Mouse (Mus musculus): ENCODE measurements around the gene Fbxl13.

The Fbxl13 gene

DNA sequence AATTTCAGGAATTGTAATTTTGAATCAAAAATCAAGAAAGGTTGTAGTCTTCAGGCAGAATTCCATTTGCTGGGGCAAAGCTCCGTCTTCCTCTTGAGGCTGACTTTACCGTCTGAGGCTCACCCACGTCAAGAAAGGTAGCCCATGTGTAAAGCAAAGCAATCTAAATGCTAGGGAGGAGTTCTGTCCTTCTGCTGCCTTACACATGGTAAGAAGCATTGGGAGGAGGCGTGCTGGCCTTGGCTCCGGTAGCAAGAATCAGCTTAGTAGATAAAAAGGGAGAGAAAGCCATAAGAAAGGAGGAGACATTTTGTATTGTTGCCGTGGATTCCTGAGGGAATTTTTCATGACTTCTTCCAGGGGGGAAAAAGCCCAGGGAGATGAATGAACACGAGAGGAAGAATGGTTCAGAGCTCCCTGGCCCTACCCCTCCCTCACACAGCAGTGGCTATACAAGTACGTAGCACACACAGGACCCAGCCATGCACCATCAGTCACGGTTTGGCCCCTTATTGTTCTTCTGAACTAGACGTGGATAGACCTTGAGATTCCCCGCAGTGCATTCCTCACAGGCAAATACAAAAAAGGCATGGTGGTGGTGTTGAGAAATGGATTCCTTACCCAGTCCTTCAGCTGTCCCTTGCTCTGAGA is 118.5 kb downstream of the Fbxl13 start:
- no peak for DNase-seq (ENCODE audit: low read depth, low spot score)

DNA sequence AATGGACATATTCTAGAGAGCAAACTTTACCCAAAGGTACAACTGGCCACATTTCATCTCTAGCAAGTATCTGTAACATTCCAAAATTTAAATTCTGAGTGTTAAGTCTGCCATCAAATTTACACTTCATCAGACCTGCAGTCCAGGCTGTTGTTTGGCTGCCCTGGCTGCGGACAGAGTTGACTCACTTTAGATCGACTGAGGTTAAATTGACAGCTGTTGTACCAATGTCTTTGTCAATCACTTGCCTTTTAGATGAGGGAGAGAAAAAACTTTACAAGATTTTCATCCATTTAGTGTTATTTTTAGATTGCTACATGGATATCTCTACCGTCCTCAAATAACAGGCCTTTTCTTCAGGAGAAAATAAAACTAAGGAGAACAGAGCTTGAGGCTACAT is 126.3 kb downstream of the Fbxl13 start:
- no peak for DNase-seq (ENCODE audit: low read depth, low spot score)

DNA sequence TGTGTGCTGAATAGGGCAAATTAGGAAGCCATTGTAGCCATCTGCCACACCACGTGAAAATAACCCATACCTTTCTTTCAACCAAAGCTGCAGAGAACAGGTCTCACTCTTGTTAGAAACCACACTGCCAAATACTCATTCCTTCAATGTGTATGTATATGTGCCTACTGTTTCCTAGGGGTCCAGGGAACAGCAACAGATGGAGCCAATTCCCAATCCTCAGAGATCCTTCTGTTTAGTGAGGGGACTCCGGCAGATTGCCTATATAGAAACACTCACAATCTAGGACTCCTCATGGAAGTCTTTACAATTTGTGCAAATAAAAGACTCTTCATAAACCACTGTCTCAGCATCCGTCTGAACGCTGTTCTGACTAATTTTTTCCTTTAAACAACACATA is 127.2 kb downstream of the Fbxl13 start:
- no peak for DNase-seq (ENCODE audit: low read depth, low spot score)

DNA sequence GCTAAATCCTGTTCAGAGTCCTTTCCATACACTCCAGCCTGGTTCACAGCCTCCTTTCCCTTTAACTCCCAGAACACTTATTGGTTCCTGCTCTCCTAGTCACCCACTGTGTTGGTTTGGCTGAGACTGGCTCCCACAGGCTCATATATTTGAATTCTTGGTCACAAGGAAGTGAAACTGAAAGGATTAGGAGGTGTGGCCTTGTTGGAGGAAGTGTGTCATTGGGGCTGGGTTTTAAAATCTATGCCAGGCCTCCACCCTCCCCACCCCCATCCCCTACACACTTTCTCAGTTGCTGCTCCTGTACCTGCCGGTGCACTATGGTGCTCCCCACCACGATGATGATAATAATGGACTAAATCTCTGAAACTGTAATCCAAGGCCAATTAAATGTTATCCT is 127.9 kb downstream of the Fbxl13 start:
- no peak for DNase-seq (ENCODE audit: low read depth, low spot score)

DNA sequence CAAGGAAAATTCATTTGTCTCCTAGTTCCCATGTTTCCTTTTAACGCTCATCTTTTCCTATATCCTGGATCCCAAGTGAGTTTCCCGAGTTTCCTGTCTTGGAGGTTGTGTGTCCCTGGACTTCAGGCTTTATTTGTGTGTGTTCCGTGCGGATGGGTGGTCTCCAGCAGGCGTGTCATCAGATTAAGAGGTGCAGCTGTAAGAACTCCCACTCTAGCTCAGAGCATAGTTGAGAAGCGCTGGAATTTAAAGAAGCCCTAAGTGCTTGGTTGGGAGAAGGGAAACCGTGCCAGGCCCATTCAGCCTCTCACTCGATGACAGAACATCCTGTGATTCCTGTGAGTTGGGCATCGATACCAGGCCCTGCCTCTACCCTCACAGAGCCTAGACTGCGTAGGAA is 132.1 kb downstream of the Fbxl13 start:
- DNase-seq (ENCODE audit: low read depth, low spot score): no peak

DNA sequence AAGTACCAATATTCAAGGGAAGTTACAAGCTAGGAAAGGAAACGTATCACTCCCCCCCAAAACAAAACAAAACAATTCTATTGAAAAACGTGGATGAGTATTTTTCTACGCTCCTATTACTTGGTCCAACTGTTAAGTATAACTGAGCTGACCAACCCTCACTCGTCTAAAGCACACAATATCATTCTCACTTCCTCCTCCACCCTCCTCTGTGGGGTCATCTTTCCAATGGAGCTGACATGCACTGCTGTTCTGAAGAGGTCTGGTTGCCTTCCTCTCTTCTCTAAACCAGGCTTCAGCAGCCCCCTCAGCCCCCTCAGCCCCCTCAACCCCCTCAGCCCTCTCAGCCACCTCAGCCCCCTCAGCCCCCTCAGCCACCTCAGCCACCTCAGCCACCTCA is 135.6 kb downstream of the Fbxl13 start:
- no peak for DNase-seq (ENCODE audit: low read depth, low spot score)

DNA sequence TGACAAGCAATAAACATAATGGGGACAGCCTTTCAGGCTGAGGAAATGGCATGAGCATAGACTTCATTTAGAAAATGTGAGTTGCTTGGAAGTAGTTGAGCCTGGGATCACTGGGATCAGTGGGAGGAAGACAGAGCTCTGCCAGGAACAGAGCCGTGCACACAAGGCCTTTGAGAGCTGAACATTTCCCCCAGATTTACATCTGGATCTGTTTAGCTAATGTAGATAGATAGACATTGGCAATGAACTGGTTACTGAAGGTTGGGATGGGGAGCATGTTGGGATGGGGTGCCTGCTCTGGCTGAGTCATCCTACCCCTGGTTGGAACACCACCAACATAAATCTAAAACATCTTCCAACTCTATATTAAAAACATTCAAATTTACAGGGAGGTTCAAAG is 138.5 kb downstream of the Fbxl13 start:
- no peak for DNase-seq (ENCODE audit: low read depth, low spot score)

DNA sequence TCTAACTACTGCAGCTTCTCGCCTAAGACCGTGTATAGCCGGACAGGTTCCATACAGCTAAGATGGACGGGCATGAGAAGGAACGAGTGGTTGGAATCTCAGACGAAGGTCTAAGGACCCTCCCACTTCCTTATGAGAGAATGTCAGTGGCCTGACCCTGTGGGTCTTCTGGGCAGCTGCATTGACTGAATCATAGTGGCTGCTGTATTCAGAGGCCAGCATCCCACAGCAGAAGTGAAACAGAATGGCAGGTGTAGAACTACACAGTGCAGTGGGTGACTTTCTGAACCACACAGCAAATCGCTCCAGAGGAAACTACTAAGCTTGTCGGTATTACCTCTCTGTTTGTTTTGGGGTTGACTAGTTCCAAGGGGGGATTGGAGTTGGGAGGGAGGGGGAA is 140.3 kb downstream of the Fbxl13 start:
- no peak for DNase-seq (ENCODE audit: low read depth, low spot score)

DNA sequence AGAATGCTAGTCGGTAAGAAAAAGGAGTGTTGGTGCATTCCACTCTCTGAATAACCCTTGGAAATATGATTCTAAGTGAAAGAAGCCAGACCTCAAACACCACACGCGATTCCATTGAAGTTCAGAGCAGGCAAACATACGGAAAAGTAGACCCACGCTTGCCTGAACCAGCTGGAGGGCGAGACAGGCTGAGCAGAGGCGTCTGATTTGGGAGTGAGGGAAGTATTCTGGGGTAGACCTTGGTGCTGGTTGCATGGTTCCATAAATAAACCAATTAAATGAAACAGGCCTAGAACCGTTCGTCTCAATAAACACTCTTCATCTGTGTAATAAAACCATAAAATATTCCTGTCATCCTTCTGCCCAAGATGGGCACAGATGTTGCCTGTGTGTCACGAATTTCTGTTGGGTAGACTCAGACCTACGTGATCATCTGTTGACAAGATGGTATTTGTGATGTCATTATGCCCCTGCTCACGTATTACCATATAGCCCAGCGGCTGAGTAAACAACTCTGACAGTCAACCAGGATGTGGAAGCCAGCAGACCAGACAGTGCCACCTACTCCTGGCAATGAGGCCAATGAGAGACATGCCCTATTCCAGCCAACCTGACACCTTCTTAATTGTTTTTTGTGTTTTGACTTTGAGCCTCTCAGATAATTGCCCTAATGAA is 142.4 kb downstream of the Fbxl13 start:
- no peak for DNase-seq (ENCODE audit: low read depth, low spot score)

DNA sequence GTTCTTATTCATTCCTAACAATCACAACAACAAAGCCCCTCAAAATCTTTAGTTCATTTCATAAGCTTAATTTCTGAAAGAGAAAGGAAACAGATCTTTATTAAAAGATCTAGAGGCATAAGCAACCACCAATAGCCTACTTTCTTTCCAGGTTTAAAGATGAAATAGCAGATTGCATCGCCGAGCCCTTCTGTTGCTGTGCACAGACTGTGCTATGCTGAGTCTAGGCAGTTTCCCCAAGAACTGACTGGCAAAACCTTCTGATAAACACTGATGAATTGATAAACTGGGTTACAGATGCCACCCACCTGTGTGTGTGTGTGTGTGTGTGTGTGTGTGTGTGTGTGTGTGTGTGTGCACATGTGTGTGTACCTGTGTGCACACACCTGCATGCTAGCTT is 144.5 kb downstream of the Fbxl13 start:
- DNase-seq (ENCODE audit: low read depth, low spot score): no peak

DNA sequence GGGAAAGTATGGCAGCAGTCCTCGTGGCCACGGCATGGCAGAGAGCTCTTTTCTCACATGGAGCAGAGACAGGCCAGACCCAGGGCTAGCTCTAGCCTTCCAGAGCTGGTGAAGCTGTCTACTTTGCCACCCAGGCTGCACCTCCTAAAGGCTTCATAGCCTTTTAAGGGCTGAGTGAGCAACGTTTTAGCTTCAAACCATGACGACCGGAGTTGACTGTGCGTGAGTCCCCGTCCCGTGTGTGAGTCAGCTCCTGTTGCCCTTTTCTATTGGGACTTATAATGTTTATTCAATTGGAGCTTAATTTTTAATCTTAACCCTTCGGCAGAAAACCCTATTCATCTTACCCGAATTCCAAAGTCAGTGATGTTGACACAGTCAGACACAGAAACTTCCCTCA is 145.3 kb downstream of the Fbxl13 start:
- no peak for DNase-seq (ENCODE audit: low read depth, low spot score)

DNA sequence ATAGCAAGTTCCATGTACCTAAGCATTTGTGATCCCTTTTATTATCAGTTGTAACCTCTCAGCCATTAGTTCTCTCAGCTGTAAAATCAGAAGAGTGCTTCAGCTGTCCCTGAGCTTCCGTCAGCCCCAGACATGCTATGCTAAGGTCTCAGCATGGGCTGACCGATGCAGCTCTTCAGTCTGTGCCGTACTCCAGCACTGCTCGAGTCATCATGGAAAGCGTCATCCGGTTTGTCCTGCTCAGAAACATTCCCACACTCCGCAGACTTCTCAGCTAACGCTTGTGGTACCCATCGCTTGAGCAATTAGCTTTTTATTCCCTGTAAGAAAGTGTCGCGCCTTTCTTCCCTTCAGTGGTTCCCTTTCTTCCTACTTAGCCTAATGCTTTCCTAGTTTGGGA is 146.5 kb downstream of the Fbxl13 start:
- no peak for DNase-seq (ENCODE audit: low read depth, low spot score)

DNA sequence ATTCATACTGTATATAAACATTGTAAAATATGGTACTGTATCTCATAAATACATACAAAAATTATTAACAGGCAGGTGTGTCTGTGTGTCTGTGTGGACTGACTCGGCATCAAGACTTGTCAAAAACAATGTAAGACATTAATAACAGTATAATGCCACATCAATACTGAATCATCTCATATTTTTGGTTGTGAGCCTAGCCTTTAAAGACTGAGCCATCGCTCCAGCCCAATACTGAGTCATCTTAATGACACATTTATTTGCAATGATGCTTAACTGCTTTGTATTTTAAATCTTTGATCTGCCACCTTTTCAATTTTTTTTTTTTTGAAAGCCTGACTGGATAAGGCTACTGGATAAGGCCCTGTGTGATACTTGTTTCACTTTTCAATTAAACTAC is 146.9 kb downstream of the Fbxl13 start:
- no peak for DNase-seq (ENCODE audit: low read depth, low spot score)

DNA sequence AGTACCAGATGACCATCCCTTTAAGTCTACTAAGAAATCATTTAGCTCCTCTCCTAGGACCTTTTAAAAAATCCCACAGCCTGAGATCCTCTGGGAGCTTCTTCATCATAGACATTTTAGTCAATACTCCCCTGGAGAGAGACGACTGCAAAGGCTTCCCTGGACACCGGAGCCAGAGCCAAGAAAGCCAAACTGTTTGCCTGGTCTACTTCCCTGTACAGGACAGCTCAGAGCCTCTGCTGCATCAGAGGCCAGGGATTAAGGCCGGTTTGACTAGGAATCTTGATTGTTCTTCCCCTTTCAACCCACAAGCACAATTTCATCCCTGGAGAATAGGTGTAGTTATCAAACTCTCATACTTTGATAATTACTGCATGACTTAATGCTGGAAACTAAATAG is 148.6 kb downstream of the Fbxl13 start:
- DNase-seq (ENCODE audit: low read depth, low spot score): no peak

DNA sequence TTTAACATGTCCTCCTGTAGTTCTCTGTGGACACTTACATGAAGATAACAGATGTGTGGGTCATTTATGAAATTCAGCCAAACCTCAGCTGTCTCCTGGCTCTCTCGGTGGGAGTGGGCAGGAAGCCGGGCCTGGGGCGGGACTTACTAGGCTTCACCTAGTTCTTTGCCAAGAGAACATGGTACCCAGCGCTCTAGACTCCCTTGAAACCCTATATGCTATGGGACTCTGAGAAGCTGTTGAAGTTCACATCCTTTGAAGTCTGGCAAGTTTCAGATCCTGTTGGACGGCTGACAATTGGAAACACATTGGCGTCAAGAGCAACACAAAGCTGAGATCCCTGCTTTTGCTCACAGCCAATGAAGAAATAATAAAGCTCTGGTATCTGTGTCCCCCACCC is 149.1 kb downstream of the Fbxl13 start:
- no peak for DNase-seq (ENCODE audit: low read depth, low spot score)

DNA sequence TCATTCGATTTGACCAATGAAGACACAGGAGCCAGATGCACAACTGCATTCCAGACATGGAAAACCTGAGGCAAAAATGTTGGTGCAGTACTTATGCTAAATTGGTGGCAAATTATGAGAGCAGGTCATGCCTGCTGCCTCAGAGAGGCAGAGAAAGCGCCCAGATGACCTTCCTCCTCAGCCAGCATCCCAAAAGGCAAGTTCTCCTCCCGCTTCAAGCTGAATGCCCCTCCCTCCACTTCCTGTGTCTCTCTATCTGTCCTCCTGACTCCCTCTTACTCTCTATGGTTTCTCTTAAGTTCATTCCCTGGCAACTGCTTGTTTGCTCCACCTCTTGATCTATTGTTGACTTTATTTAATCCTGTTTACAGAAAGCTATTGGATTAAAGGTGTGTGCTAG is 150.7 kb downstream of the Fbxl13 start:
- DNase-seq (ENCODE audit: low read depth, low spot score): no peak

DNA sequence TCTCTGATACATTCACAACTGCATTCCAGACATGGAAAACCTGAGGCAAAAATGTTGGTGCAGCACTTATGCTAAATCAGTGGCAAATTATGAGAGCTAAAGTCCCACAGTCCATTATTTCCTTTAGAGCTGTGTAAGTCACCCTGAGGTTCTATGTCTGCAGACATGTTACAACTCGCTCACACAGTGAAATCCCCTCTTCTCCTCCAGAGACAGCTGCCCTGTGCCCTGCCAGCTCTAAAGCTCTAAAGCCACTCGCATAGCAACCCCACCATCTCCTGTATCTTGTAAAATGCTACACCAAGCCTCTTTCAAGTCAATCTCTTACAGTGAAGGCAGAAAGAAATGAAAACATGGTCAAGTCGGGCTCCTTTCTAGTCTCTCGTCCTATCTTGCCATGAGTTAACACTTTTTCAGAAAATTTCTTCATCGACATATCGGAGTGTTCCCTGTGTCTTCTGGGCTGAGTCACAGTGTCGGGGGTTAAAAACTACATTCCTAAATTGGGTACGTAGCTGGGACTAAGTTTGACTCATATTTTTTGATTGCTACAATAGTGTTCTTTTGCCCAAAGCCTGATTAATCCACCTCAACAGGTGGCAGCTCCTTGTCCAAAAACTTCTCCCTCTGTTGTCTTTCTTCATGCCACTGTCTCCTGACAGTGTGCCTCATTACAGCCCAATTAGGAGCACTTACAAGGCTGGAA is 152.0 kb downstream of the Fbxl13 start:
- DNase-seq (ENCODE audit: low read depth, low spot score): no peak

DNA sequence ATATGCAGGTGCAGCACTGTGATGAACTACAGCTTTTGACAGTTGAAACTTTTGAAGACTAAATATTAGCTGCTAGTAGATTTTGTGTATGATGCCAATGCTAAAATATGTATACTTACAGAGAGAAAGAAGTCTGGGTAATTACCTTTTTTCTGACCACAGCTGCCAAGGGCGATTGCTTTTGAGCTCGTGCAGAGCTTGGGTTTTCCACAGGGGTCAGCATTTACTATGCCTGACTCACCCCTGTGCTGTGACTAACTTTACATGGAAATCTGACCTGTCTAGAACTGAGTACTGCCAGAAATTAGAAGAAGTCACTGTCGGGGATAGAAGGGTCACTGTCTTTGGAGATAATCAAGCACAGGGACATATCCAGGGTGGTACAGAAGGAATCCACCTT is 153.2 kb downstream of the Fbxl13 start:
- no peak for DNase-seq (ENCODE audit: low read depth, low spot score)

DNA sequence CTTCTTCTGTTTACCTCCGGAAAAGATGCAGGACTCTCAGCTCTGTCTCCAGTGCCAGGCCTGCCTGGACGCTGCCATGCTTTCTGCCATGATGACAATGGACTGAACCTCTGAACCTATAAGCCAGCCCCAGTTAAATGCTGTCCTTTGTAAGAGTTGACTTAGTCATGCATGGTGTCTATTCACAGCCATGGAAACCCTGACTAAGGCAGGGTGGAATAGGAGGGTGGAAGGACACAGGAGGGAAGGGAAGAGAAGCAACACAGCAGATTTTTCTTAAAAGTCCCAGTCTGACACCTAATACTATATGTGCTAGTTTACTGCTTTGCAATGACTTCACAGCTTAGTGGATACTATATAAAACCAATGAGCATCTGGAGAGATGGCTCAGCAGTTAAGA is 154.0 kb downstream of the Fbxl13 start:
- no peak for DNase-seq (ENCODE audit: low read depth, low spot score)

DNA sequence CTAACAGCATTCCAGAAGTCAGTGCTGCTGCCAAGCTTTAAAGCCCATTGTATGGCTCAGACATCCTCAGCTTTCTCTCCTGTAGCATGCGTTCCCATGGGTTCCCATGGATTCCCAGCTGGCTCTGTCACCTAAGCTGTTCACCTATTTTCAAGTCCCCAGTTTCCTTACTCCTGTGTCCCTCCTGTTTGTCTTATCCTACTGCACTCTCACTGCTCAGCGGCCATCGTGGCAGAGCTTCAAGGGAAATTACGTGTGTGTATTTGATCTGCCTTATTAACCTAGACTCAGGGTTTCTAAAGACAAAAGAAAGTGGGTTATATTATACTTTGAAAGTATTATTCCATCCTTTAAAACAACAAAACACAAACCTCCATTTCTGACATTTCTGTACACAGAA is 156.3 kb downstream of the Fbxl13 start:
- no peak for DNase-seq (ENCODE audit: low read depth, low spot score)

DNA sequence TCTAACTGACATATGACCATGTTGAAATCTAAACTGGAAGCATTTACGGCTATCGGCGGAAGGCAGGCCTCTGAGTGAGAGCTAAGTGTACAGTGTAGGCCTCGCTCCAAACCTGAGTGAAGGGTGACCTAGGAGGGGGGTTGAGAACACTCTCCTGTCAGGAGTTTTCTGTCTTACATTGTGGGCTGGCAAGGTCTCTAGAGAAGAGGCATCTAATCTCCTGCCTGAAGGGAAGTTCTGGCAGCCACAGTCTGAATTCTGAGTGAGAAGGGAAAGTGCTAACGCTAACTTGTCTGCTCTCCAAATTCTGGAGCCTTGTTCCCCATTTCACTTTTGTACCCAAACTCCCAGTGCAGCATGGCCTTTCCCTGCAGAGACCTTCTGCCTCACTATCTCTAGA is 156.9 kb downstream of the Fbxl13 start:
- DNase-seq (ENCODE audit: low read depth, low spot score): no peak

DNA sequence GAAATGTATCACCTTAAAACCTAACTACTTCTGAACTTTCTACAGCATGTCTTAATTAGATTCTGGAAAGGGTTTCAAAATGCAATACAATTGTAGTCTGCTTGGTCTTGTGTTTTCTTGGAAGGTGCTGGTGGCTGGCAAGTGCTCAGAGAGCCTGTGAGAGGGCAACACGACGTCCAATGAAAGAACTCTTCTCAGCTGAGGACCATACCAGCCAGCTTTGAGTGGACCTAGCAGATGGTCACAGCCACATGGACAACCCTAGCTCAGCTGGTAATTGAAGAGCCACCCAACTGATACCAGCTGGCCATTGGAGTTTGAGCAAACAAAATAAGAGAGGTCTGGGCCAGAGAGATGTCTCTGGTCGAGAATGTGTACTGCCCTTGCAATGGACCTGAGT is 157.7 kb downstream of the Fbxl13 start:
- DNase-seq (ENCODE audit: low read depth, low spot score): no peak

DNA sequence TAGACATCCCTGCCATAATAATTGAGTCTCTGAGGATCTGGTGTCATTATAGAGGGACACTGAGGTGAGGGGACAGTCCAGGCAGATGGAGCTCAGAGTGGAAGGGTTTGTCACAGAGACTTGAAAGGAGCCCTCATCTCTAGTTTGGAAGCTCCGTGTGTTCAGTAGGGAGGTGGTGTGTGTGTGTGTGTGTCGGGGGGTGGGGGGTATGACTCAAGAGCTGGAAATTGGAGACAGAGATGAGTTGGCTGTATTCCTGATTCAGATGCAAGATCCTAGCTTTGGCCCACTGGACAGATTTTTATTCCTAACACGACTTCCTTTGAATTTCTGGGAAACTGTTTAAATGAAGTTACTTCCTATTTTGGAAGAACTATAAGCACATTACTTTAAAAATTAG is 158.1 kb downstream of the Fbxl13 start:
- no peak for DNase-seq (ENCODE audit: low read depth, low spot score)
